Mouse (Mus musculus): ENCODE data around the gene Tbc1d2b.

DNA sequence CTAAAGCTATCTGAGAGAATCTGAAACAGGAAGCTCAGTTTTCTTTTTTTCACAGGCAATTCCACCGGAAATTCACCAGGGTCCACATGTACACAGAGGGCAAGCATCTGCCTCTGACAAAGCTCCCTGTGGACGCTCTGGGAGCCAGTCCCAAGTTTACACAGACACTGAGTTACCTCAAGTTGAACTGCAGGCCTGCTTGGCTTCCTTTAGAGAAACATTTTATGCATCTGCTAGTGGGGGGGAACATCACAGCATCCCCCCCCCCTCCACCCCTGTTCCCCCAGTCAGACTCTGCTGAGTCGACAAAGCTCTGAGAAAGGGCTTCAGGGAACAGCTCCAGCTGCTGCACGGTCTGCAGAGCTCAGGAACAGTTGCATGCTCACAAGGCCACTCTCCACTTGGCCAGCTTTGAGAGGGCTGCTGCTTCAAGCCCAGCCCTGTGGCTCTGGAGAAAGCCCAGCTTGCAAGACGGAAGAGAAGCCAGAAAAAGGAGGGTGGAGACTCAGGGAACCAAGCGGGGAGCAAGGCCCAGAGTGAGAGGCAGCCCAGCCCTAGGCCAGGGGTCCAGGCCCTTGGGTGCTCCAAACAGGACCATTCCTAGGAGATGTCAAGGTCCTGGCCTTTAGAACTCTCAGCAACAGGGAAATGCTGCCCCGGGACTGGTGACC, 1.5 kb downstream of the Tbc1d2b start:
- TF ChIP-seq CTCF (IDR thresholded peaks at IDR 0.05; ENCODE audit: low read depth) (no peak), EP300 (IDR thresholded peaks at IDR 0.05; ENCODE audit: low read depth) (no peak)

Measured in liver, embryonic 14.5 days (tissue).